Mouse (Mus musculus) limb, embryonic 14.5 days (tissue): ENCODE results near the gene Zgrf1. TPM values are rescaled to one million over a fixed set of nuclear protein-coding genes. Genes with fewer than 3 reads are reported as not detected.

Experiments used
- ATAC-seq: fragments of 200-750 bp; cut with Nextera tagmentation; 2 replicates; pipeline ENCODE4 v1.8.0; 2017; ENCODE audit warnings: low read depth, moderate number of reproducible peaks, moderate TSS enrichment; ENCODE audit not compliant: low FRiP score
- DNase-seq: peaks from one replicate; pipeline ENCODE4 v3.0.0-alpha.2; 2015; ENCODE audit warnings: low spot score
- H3K27ac ChIP-seq: fragments of 300-500 bp; sonication (generic); replicated peaks from 2 replicates; pipeline ENCODE4 v1.5.1; 2014; ENCODE audit warnings: low read depth, mild to moderate bottlenecking, low read length, moderate library complexity, mixed read lengths
- H3K27me3 ChIP-seq: fragments of 300-500 bp; sonication (generic); 2 replicates; pipeline ENCODE4 v1.6.1; 2014; ENCODE audit warnings: low read length, mixed read lengths; ENCODE audit not compliant: control insufficient read depth, insufficient read depth
- H3K36me3 ChIP-seq: fragments of 300-500 bp; sonication (generic); 2 replicates; pipeline ENCODE4 v1.6.1; 2014; ENCODE audit warnings: mild to moderate bottlenecking, low read length, moderate library complexity, mixed read lengths; ENCODE audit not compliant: control insufficient read depth, insufficient read depth
- H3K4me1 ChIP-seq: fragments of 300-500 bp; sonication (generic); 2 replicates; pipeline ENCODE4 v1.6.1; 2014; ENCODE audit warnings: antibody characterized with exemption, low read length, mixed read lengths; ENCODE audit not compliant: control insufficient read depth, insufficient read depth
- H3K4me2 ChIP-seq: fragments of 300-500 bp; sonication (generic); replicated peaks from 2 replicates; pipeline ENCODE4 v1.6.1; 2014; ENCODE audit warnings: low read depth, mild to moderate bottlenecking, low read length, moderate library complexity; ENCODE audit not compliant: severe bottlenecking
- H3K4me3 ChIP-seq: fragments of 300-500 bp; sonication (generic); replicated peaks from 2 replicates; pipeline ENCODE4 v1.5.1; 2014; ENCODE audit warnings: low read length
- H3K9ac ChIP-seq: fragments of 300-500 bp; sonication (generic); 2 replicates; pipeline ENCODE4 v1.6.1; 2014; ENCODE audit warnings: mild to moderate bottlenecking, low read depth, low read length, moderate library complexity; ENCODE audit not compliant: severe bottlenecking
- H3K9me3 ChIP-seq: fragments of 300-500 bp; sonication (generic); 2 replicates; pipeline ENCODE4 v1.6.1; 2016; ENCODE audit warnings: low read length; ENCODE audit not compliant: control insufficient read depth
- POLR2A ChIP-seq: fragments of 200-500 bp; IDR thresholded peaks from 2 replicates; pipeline ENCODE4 v1.8.0; 2012; ENCODE audit warnings: inconsistent platforms, mild to moderate bottlenecking, moderate library complexity, borderline replicate concordance; ENCODE audit not compliant: insufficient read depth, insufficient read length; ENCODE audit errors: extremely low read depth
- WGBS: fragments of 180-500 bp; shearing (Covaris S2); extraction: QIAGEN DNeasy Blood & Tissue Kit; methylation state at CpG from one replicate; pipeline ENCODE4 v1.1.7; 2014; 5-methylcytosine and 5-hydroxymethylcytosine counted together
- polyA plus RNA-seq, 2 experiments: library from polyadenylated mRNA; depleted of rRNA in 1 of 2; stranded (reverse) in 1 of 2; unstranded in 1 of 2; fragments of >200 nt; fragmentation: Nextera tagmentation in 1 of 2; extraction: Ambion mirVana in 1 of 2; gene quantifications; 2 replicates each; pipeline versions ENCODE4 v1.2.1 to v1.2.3; 2012 to 2014

Gene Zgrf1
- polyA plus RNA-seq, 2 experiments, result 8.1 to 14.1 TPM

GRCm38 (mm10) chr3:127558201-127558600 lies 4.9 kb downstream of the Zgrf1 start:
- Histone ChIP-seq H3K4me2 (no peak overlapping the region), H3K9ac (no peak overlapping the region), H3K4me1 (peaks cover 5% of the 10 kb centered on the region; the same call in 1 of the 2 replicates), H3K27ac (no peak overlapping the region), H3K36me3 (peaks cover 29% of the 10 kb centered on the region), H3K27me3 (no peaks in the 10 kb centered on the region), H3K4me3 (no peak overlapping the region), H3K9me3 (no peaks in the 10 kb centered on the region)
- no peak for TF ChIP-seq POLR2A
- no peak for ATAC-seq
- DNase-seq, result no peak

GRCm38 (mm10) chr3:127562974-127563373 lies 9.7 kb downstream of the Zgrf1 start:
- no peak for DNase-seq

GRCm38 (mm10) chr3:127565129-127565528 lies 11.8 kb downstream of the Zgrf1 start:
- Histone ChIP-seq H3K9me3 (no peaks in the 10 kb centered on the region), H3K27me3 (no peaks in the 10 kb centered on the region), H3K4me2 (no peak overlapping the region), H3K4me3 (no peak overlapping the region), H3K4me1 (no peaks in the 10 kb centered on the region), H3K9ac (no peak overlapping the region), H3K27ac (no peak overlapping the region), H3K36me3 (peaks cover 46% of the 10 kb centered on the region)
- DNase-seq, result no peak
- no peak for TF ChIP-seq POLR2A
- ATAC-seq, result no peak
- 87% methylated on average over 3 of the region's 3 CpGs for WGBS

More at GRCm38 (mm10) chr3:127562974-127563373, 9.7 kb downstream of the Zgrf1 start:
- Histone ChIP-seq H3K27ac (no peak overlapping the region), H3K4me2 (no peak overlapping the region), H3K36me3 (peaks cover 32% of the 10 kb centered on the region), H3K4me1 (no peaks in the 10 kb centered on the region), H3K27me3 (no peaks in the 10 kb centered on the region), H3K9me3 (no peaks in the 10 kb centered on the region), H3K9ac (no peak overlapping the region), H3K4me3 (no peak overlapping the region)
- 85% methylated on average over 4 of the region's 4 CpGs for WGBS
- ATAC-seq, result no peak
- TF ChIP-seq POLR2A, result no peak

GRCm38 (mm10) chr3:127572557-127572956 lies 19.3 kb downstream of the Zgrf1 start:
- Histone ChIP-seq H3K9ac (no peak overlapping the region), H3K4me3 (no peak overlapping the region), H3K9me3 (no peaks in the 10 kb centered on the region), H3K4me2 (no peak overlapping the region), H3K27me3 (no peaks in the 10 kb centered on the region), H3K4me1 (no peaks in the 10 kb centered on the region), H3K36me3 (peaks cover 32% of the 10 kb centered on the region), H3K27ac (no peak overlapping the region)
- WGBS, result 63% methylated on average over 4 of the region's 4 CpGs
- ATAC-seq, result no peak
- DNase-seq, result peak; percentile 35
- no peak for TF ChIP-seq POLR2A

DNA sequence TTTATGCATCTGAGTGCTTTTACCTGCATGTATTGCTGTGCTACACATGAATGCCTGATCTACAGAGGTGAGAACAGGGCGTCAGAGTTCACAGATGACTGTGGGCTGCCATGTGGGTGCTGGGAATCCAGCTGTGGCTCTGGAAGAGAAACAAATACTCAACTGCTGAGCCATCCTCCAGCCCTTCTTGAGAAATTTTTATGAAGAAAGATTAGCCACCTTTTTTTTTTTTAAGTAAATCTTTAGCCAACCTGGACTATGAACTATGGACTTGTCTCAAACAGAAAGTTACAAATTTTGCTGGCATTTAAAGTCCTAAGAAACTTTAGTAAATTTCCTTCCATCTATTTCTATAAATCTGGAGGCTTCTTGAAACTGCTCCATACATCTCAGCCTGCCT lies 43.8 kb downstream of the Zgrf1 start:
- no peak overlapping the region for H3K4me2 ChIP-seq
- H3K4me1 ChIP-seq, result no peaks in the 10 kb centered on the region
- H3K9ac ChIP-seq, result no peak overlapping the region
- 86% methylated on average over 1 of the region's 1 CpGs for WGBS
- H3K36me3 ChIP-seq, result peaks cover 17% of the 10 kb centered on the region
- H3K27ac ChIP-seq, result no peak overlapping the region
- TF ChIP-seq POLR2A, result no peak
- DNase-seq (no peak), ATAC-seq (no peak)
- no peaks in the 10 kb centered on the region for H3K27me3 ChIP-seq
- H3K4me3 ChIP-seq, result no peak overlapping the region
- H3K9me3 ChIP-seq, result no peaks in the 10 kb centered on the region

- Histone ChIP-seq H3K27ac (no peak overlapping the region), H3K27me3 (no peaks in the 10 kb centered on the region), H3K9ac (no peak overlapping the region), H3K4me1 (no peaks in the 10 kb centered on the region), H3K4me3 (no peak overlapping the region), H3K36me3 (peaks cover 30% of the 10 kb centered on the region), H3K4me2 (no peak overlapping the region), H3K9me3 (no peaks in the 10 kb centered on the region)
- WGBS, result 91% methylated on average over 2 of the region's 2 CpGs
- no peak for TF ChIP-seq POLR2A
- no peak for DNase-seq
- no peak for ATAC-seq
Observed at GRCm38 (mm10) chr3:127608109-127608508, 54.8 kb downstream of the Zgrf1 start.
